Mouse (Mus musculus): ENCODE results near the gene 1700020D05Rik. TPM values are rescaled to one million over a fixed set of nuclear protein-coding genes. Genes with fewer than 3 reads are reported as not detected.

1700020D05Rik gene
- polyA plus RNA-seq, 1 experiment from 2014 or later: not detected

DNA sequence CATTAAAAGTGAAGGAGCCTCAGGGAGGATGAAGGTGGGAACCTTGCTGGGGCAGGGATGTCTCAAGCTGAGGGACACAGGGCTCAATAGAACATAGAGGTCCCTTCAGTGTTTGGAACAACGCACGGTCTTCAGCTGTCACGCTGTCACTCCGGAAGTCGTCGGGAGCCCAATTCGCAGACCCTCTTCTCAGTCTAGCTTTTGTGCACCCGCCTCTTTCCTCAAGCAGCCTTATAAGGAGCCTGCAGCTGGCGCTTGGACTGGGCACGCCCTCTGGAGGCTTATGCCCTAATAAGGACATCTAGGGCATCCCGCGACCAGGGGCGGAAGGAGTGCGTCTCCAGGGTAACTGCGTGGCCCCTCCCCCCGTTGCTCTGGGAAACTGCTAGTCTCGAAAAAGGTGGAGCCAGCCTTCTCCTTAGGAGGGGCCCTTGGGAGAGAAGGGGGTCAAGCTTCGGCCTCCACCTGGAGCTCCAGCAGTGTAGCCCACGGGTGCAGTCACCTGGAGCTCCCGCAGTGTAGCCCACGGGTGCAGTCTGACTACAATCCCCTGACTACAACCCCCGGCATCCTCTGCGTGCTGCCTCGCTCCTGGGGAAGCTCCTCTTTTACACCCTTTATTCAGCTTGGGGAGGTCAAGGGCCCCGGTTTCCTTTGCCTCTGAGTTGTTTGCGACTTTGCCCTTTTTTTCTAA is 14.6 kb downstream of the 1700020D05Rik start:
- H3K9ac ChIP-seq (ENCODE audit: low read length): peak overlapping the region; percentile 52
- H3K4me2 ChIP-seq (replicated peaks; ENCODE audit: low read depth): peak overlapping the region; percentile 70
- no peaks in the 10 kb centered on the region for H3K9me3 ChIP-seq (ENCODE audit: control insufficient read depth, low read length)
- H3K27me3 ChIP-seq (ENCODE audit: control insufficient read depth, insufficient read depth, low read length): no peaks in the 10 kb centered on the region
- peak; percentile 86 for ATAC-seq (ENCODE audit: low FRiP score, low TSS enrichment)
- no peak for TF ChIP-seq EP300 (optimal IDR thresholded peaks at IDR 0.05)
- TF ChIP-seq CTCF (IDR thresholded peaks at IDR 0.05; ENCODE audit: low read depth): peak; percentile 46; the same call in 1 of the 2 replicates
- WGBS: 0% methylated on average over 26 of the region's 26 CpGs
- H3K36me3 ChIP-seq (ENCODE audit: control insufficient read depth, insufficient read depth, low read length): peaks cover 6% of the 10 kb centered on the region; the same call in 1 of the 2 replicates
- H3K4me3 ChIP-seq (ENCODE audit: low read depth, low read length): peak overlapping the region; percentile 45
- H3K4me1 ChIP-seq (replicated peaks; ENCODE audit: control insufficient read depth, insufficient read depth): no peaks in the 10 kb centered on the region
- peak overlapping the region; percentile 96 for H3K27ac ChIP-seq (replicated peaks)
- DNase-seq (ENCODE audit: low spot score): peak; percentile 96

DNA sequence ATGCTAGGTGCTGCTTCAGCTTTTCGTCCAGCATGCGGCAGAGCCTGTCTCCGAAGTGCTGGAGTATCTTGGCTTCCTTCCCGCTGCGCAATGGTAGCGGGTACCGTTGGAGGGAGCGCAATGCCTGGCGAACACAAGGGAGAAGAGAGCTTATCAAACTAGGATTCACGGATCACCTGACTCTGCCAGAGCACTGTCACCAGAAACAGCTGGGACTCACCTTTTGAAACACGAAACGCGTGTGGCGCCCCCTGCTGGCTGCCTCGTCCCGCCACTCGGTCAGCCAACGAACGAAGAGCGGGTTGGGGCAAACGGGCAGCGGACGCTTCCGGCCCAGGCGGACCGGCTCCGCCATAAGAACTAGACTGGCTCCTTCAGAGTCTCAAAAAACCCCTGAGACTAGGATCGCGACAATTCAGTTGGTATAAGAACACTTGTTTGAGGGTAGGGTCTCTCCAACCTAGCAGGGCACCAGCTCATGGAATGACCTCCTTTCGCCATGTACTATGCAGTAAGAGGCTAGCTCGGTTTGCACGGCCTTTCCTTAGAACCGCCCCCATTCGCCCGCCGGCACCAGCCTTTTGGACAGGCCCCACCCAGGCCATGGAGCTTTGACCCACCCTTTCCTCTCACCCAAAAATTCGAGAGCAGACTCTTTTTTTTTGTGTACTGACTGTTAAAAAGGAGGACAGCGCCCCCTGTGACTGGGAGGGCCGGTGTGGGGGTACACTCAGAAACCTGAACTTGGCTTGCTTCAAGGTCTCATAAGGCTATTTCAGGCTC is 15.6 kb downstream of the 1700020D05Rik start, which contains the start of gene Mus81:
Gene Mus81 (minus strand): TSS at position 635 of the 783 bp plus-strand sequence.
- Histone ChIP-seq H3K9ac (ENCODE audit: low read length) (peak within 1 kb of the TSS; percentile 55), H3K4me3 (ENCODE audit: low read depth, low read length) (peak within 1 kb of the TSS; percentile 45), H3K27me3 (ENCODE audit: control insufficient read depth, insufficient read depth, low read length) (no peaks in the 10 kb centered on the region), H3K36me3 (ENCODE audit: control insufficient read depth, insufficient read depth, low read length) (peaks cover 10% of the 10 kb centered on the region; the same call in 1 of the 2 replicates), H3K9me3 (ENCODE audit: control insufficient read depth, low read length) (no peaks in the 10 kb centered on the region), H3K4me2 (replicated peaks; ENCODE audit: low read depth) (peak within 1 kb of the TSS; percentile 70), H3K27ac (replicated peaks) (peak within 1 kb of the TSS; percentile 96), H3K4me1 (replicated peaks; ENCODE audit: control insufficient read depth, insufficient read depth) (no peaks in the 10 kb centered on the region)
- TF ChIP-seq EP300 (optimal IDR thresholded peaks at IDR 0.05): peak; percentile 68
- peak; percentile 93 for TF ChIP-seq CTCF (IDR thresholded peaks at IDR 0.05; ENCODE audit: low read depth)
- under 1% methylated on average over 39 of the region's 39 CpGs for WGBS
- DNase-seq (ENCODE audit: low spot score): peak; percentile 96
- ATAC-seq (ENCODE audit: low FRiP score, low TSS enrichment): peak; percentile 74

DNA sequence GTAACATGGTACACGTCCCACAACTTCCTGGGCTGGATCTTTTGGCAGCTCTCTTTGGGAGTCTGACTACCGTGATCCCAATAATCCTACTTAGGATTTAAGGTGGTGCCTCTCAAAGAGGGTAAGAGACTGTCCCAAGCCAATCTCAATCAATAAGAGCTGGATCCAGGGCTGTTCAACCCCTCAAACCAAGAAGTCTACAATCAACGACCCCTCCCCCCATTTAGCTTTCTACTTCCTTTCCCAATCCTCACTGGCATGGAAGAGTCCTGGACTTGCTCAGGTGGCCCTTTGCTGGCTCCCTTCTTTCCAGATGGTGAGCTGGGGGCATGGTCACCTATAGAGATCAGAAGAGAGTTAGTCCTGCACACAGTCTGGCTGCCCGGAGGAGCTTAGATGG is 16.8 kb downstream of the 1700020D05Rik start:
- 65% methylated on average over 4 of the region's 4 CpGs for WGBS
- Histone ChIP-seq H3K4me1 (replicated peaks; ENCODE audit: control insufficient read depth, insufficient read depth) (no peaks in the 10 kb centered on the region), H3K27me3 (ENCODE audit: control insufficient read depth, insufficient read depth, low read length) (no peaks in the 10 kb centered on the region), H3K36me3 (ENCODE audit: control insufficient read depth, insufficient read depth, low read length) (peaks cover 13% of the 10 kb centered on the region; the same call in 1 of the 2 replicates), H3K4me2 (replicated peaks; ENCODE audit: low read depth) (no peak overlapping the region), H3K27ac (replicated peaks) (no peak overlapping the region; the same call in 1 of the 2 replicates), H3K9me3 (ENCODE audit: control insufficient read depth, low read length) (no peaks in the 10 kb centered on the region), H3K4me3 (ENCODE audit: low read depth, low read length) (no peak overlapping the region), H3K9ac (ENCODE audit: low read length) (no peak overlapping the region)
- no peak for ATAC-seq (ENCODE audit: low FRiP score, low TSS enrichment)
- DNase-seq (ENCODE audit: low spot score): no peak
- TF ChIP-seq EP300 (optimal IDR thresholded peaks at IDR 0.05) (no peak), CTCF (IDR thresholded peaks at IDR 0.05; ENCODE audit: low read depth) (no peak)

DNA sequence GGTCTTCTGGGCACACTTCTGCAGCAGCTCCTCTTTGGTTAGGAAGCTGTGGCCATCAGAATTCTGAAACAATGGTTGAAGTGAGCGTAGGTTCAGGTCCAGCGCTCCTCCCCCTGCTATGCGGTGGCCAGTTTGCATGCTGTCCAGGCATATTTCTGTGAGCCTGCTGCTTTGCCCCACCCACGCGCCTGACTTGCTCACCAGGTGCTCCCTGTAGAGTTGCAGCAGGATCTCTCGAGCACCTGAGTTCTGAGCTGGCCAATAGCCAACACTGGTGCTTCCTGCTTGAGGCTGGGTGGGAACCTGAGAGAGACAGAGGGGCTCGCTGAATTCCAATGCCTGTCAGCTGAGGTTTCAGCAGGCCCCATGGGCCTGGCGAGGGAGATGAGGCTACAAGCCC is 17.3 kb downstream of the 1700020D05Rik start:
- Histone ChIP-seq H3K9ac (ENCODE audit: low read length) (no peak overlapping the region), H3K4me2 (replicated peaks; ENCODE audit: low read depth) (no peak overlapping the region), H3K4me1 (replicated peaks; ENCODE audit: control insufficient read depth, insufficient read depth) (no peaks in the 10 kb centered on the region), H3K9me3 (ENCODE audit: control insufficient read depth, low read length) (no peaks in the 10 kb centered on the region), H3K27ac (replicated peaks) (no peak overlapping the region; the same call in 1 of the 2 replicates), H3K27me3 (ENCODE audit: control insufficient read depth, insufficient read depth, low read length) (no peaks in the 10 kb centered on the region), H3K36me3 (ENCODE audit: control insufficient read depth, insufficient read depth, low read length) (peaks cover 13% of the 10 kb centered on the region; the same call in 1 of the 2 replicates), H3K4me3 (ENCODE audit: low read depth, low read length) (no peak overlapping the region)
- ATAC-seq (ENCODE audit: low FRiP score, low TSS enrichment) (no peak), DNase-seq (ENCODE audit: low spot score) (peak; percentile 64)
- TF ChIP-seq CTCF (IDR thresholded peaks at IDR 0.05; ENCODE audit: low read depth): no peak
- TF ChIP-seq EP300 (optimal IDR thresholded peaks at IDR 0.05): no peak
- 67% methylated on average over 8 of the region's 8 CpGs for whole genome bisulfite sequencing

DNA sequence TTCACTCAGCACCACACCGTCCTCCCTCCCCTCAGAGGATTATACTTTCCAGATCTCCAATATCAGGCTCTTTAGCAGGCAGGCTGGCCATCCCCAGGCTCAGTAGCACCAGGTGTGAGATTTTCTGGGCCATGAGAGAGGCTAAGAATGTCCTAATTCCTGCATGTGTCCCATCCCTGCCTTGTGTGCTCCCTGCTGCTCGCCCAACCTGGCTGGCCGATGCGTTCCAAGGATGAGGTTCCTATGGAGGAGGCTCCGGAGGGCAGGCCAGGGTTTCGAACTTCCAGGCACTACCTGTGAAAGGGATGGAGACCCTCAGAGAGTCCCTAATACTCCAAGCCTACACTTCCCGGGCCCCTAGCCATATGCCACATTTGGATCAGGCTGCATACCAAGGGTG is 17.8 kb downstream of the 1700020D05Rik start:
- DNase-seq (ENCODE audit: low spot score) (no peak), ATAC-seq (ENCODE audit: low FRiP score, low TSS enrichment) (no peak)
- Histone ChIP-seq H3K36me3 (ENCODE audit: control insufficient read depth, insufficient read depth, low read length) (peaks cover 15% of the 10 kb centered on the region; the same call in 1 of the 2 replicates), H3K27me3 (ENCODE audit: control insufficient read depth, insufficient read depth, low read length) (no peaks in the 10 kb centered on the region), H3K9me3 (ENCODE audit: control insufficient read depth, low read length) (no peaks in the 10 kb centered on the region), H3K4me1 (replicated peaks; ENCODE audit: control insufficient read depth, insufficient read depth) (no peaks in the 10 kb centered on the region), H3K27ac (replicated peaks) (no peak overlapping the region), H3K9ac (ENCODE audit: low read length) (no peak overlapping the region), H3K4me3 (ENCODE audit: low read depth, low read length) (no peak overlapping the region), H3K4me2 (replicated peaks; ENCODE audit: low read depth) (no peak overlapping the region)
- TF ChIP-seq EP300 (optimal IDR thresholded peaks at IDR 0.05) (no peak), CTCF (IDR thresholded peaks at IDR 0.05; ENCODE audit: low read depth) (no peak)
- WGBS: 92% methylated on average over 7 of the region's 7 CpGs
